Mouse (Mus musculus): ENCODE data around the gene Mmd.
"Not testable (repeated sequence)": the region's sequence is repeated elsewhere in the genome, so short reads cannot be mapped to it uniquely, and the experiment has no call there.

Gene Mmd

GRCm38 (mm10) chr11:90250189-90250588, 933 bp downstream of the Mmd start:
- no peak for DNase-seq (ENCODE audit: low spot score)

GRCm38 (mm10) chr11:90250730-90251129, 1.5 kb downstream of the Mmd start:
- no peak for DNase-seq (ENCODE audit: low spot score)

- no peak for DNase-seq (ENCODE audit: low spot score)
Observed at GRCm38 (mm10) chr11:90251923-90252322, 2.7 kb downstream of the Mmd start.

- DNase-seq (ENCODE audit: low spot score) = no peak
Observed at GRCm38 (mm10) chr11:90252366-90252765, 3.1 kb downstream of the Mmd start.

- no peak for DNase-seq (ENCODE audit: low spot score)
Observed at GRCm38 (mm10) chr11:90254536-90254935, 5.3 kb downstream of the Mmd start.

GRCm38 (mm10) chr11:90255687-90256086, 6.4 kb downstream of the Mmd start:
- DNase-seq (ENCODE audit: low spot score) = no peak

- DNase-seq (ENCODE audit: low spot score) = no peak
Observed at GRCm38 (mm10) chr11:90256833-90257525, 7.7 kb downstream of the Mmd start.

- no peak for DNase-seq (ENCODE audit: low spot score)
Observed at GRCm38 (mm10) chr11:90258321-90258927, 9.2 kb downstream of the Mmd start.

GRCm38 (mm10) chr11:90259071-90259470, 9.8 kb downstream of the Mmd start:
- DNase-seq (ENCODE audit: low spot score) = no peak

- DNase-seq (ENCODE audit: low spot score) = no peak
Observed at GRCm38 (mm10) chr11:90259826-90260225, 10.6 kb downstream of the Mmd start.

- peak; percentile 44 for DNase-seq (ENCODE audit: low spot score)
Observed at GRCm38 (mm10) chr11:90264180-90264579, 14.9 kb downstream of the Mmd start.

GRCm38 (mm10) chr11:90265581-90265980, 16.3 kb downstream of the Mmd start:
- DNase-seq (ENCODE audit: low spot score) = no peak

GRCm38 (mm10) chr11:90268934-90269333, 19.7 kb downstream of the Mmd start:
- DNase-seq (ENCODE audit: low spot score) = no peak

GRCm38 (mm10) chr11:90269398-90270123, 20.3 kb downstream of the Mmd start:
- DNase-seq (ENCODE audit: low spot score) = no peak

- DNase-seq (ENCODE audit: low spot score) = no peak
Observed at GRCm38 (mm10) chr11:90270132-90270877, 21.0 kb downstream of the Mmd start.

- DNase-seq (ENCODE audit: low spot score) = no peak
Observed at GRCm38 (mm10) chr11:90274187-90274586, 24.9 kb downstream of the Mmd start.

GRCm38 (mm10) chr11:90275663-90276062, 26.4 kb downstream of the Mmd start:
- no peak for DNase-seq (ENCODE audit: low spot score)

GRCm38 (mm10) chr11:90276150-90276549, 26.9 kb downstream of the Mmd start:
- no peak for DNase-seq (ENCODE audit: low spot score)

GRCm38 (mm10) chr11:90276561-90276960, 27.3 kb downstream of the Mmd start:
- no peak for DNase-seq (ENCODE audit: low spot score)

- no peak for DNase-seq (ENCODE audit: low spot score)
Observed at GRCm38 (mm10) chr11:90280069-90280468, 30.8 kb downstream of the Mmd start.

GRCm38 (mm10) chr11:90281943-90282342, 32.7 kb downstream of the Mmd start:
- not testable (repeated sequence) for DNase-seq (ENCODE audit: low spot score)

- no peak for DNase-seq (ENCODE audit: low spot score)
Observed at GRCm38 (mm10) chr11:90283159-90283558, 33.9 kb downstream of the Mmd start.
